Mouse (Mus musculus) liver, adult (tissue): ENCODE data around the gene Hmgb4.

Experiments used
- GATA4 ChIP-seq: IDR thresholded peaks from 2 replicates; pipeline ENCODE4 v1.6.1; 2014; ENCODE audit warnings: mild to moderate bottlenecking, low read length; ENCODE audit not compliant: insufficient replicate concordance

Gene Hmgb4

GRCm38 (mm10) chr4:128241854-128242356 is 18.9 kb downstream of the Hmgb4 start:
- no peak for TF ChIP-seq GATA4

- TF ChIP-seq GATA4 = no peak
Observed at GRCm38 (mm10) chr4:128241075-128241853, 19.5 kb downstream of the Hmgb4 start.

GRCm38 (mm10) chr4:128239113-128239512 is 21.6 kb downstream of the Hmgb4 start:
- TF ChIP-seq GATA4 = no peak

GRCm38 (mm10) chr4:128233458-128233857 is 27.3 kb downstream of the Hmgb4 start:
- TF ChIP-seq GATA4 = no peak

GRCm38 (mm10) chr4:128227377-128228316 is 33.1 kb downstream of the Hmgb4 start:
- no peak for TF ChIP-seq GATA4

GRCm38 (mm10) chr4:128224453-128224852 is 36.3 kb downstream of the Hmgb4 start:
- TF ChIP-seq GATA4 = no peak

- TF ChIP-seq GATA4 = no peak
Observed at GRCm38 (mm10) chr4:128217991-128218595, 42.7 kb downstream of the Hmgb4 start.
